Mouse (Mus musculus): ENCODE measurements at regions not wholly inside any gene's neighbourhood (a gene's known extent, or its start where the extent isn't known, plus 50 kb on each side); places are given as distances from the start of the nearest gene placed in this dataset.

GRCm38 (mm10) chr17:51248543-51248942, 69.4 kb upstream of the Tbc1d5 start:
- no peak for DNase-seq

- DNase-seq: no peak
Measured at GRCm38 (mm10) chr17:51246038-51246437, 66.9 kb upstream of the Tbc1d5 start.

- no peak for DNase-seq
Measured at GRCm38 (mm10) chr17:51240360-51240993, 61.3 kb upstream of the Tbc1d5 start.

- no peak for DNase-seq
Measured at GRCm38 (mm10) chr17:51239465-51239864, 60.3 kb upstream of the Tbc1d5 start.
